Mouse (Mus musculus) limb, embryonic 13.5 days (tissue): ENCODE results near the gene Olfr910. TPM values are rescaled to one million over a fixed set of nuclear protein-coding genes. Genes with fewer than 3 reads are reported as not detected.

ENCODE experiments used
- ATAC-seq: fragments of 200-750 bp; cut with Nextera tagmentation; 2 replicates; pipeline ENCODE4 v1.8.0; 2017; ENCODE audit warnings: low read depth, moderate number of reproducible peaks, moderate TSS enrichment; ENCODE audit not compliant: low FRiP score
- H3K27ac ChIP-seq: fragments of 300-500 bp; sonication (generic); 2 replicates; pipeline ENCODE4 v1.5.1; 2015; ENCODE audit warnings: inconsistent platforms, mild to moderate bottlenecking, moderate library complexity
- H3K27me3 ChIP-seq: fragments of 300-500 bp; sonication (generic); 2 replicates; pipeline ENCODE4 v1.6.1; 2015; ENCODE audit warnings: mild to moderate bottlenecking, inconsistent platforms
- H3K36me3 ChIP-seq: fragments of 300-500 bp; sonication (generic); 2 replicates; pipeline ENCODE4 v1.6.1; 2015; ENCODE audit warnings: inconsistent platforms, mild to moderate bottlenecking, moderate library complexity
- H3K4me1 ChIP-seq: fragments of 300-500 bp; sonication (generic); 2 replicates; pipeline ENCODE4 v1.6.1; 2015; ENCODE audit warnings: inconsistent platforms
- H3K4me2 ChIP-seq: fragments of 300-500 bp; sonication (generic); replicated peaks from 2 replicates; pipeline ENCODE4 v1.6.1; 2015; ENCODE audit warnings: inconsistent platforms, mild to moderate bottlenecking, moderate library complexity
- H3K4me3 ChIP-seq: fragments of 300-500 bp; sonication (generic); 2 replicates; pipeline ENCODE4 v1.5.1; 2015; ENCODE audit warnings: moderate library complexity, mild to moderate bottlenecking, inconsistent platforms
- H3K9ac ChIP-seq: fragments of 300-500 bp; sonication (generic); 2 replicates; pipeline ENCODE4 v1.6.1; 2015; ENCODE audit warnings: mild to moderate bottlenecking, inconsistent platforms
- H3K9me3 ChIP-seq: fragments of 300-500 bp; sonication (generic); 2 replicates; pipeline ENCODE4 v1.6.1; 2016; ENCODE audit warnings: inconsistent platforms
- WGBS: fragments of 180-500 bp; shearing (Covaris S2); methylation state at CpG from one replicate; pipeline ENCODE4 v1.1.7; 2015; 5-methylcytosine and 5-hydroxymethylcytosine counted together
- polyA plus RNA-seq: library from polyadenylated mRNA; unstranded; fragments of >200 nt; fragmentation: Nextera tagmentation; extraction: Ambion mirVana; gene quantifications from 2 replicates; pipeline ENCODE4 v1.2.1, GENCODE M21; 2015

Olfr910 gene
- not detected in 2 replicates for polyA plus RNA-seq

DNA sequence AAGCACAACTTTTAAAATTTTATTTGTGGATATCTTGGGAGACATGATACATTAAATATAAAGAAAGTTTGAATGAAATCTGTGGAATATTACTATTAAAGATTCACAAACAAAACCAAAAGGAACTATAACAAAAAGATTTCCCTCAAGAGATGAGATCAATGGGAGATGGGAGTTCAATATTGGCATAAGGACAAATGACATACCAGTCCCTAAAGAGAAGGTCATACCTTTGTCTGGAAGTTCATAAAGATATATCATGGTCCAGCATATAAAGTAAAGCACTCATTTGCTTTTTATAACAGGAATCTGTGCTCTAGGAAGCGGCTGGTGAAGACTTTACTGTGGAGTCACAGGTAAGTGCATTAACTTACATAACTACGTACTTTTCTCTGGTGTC, at the start of gene Olfr910:
TSS of gene Olfr910 (plus strand) at position 301 of the 400 bp plus-strand sequence.
- H3K9ac ChIP-seq = no peak within 1 kb of the TSS
- no peak within 1 kb of the TSS for H3K4me2 ChIP-seq
- no peak for ATAC-seq
- H3K4me3 ChIP-seq = no peak within 1 kb of the TSS
- no peak within 1 kb of the TSS for H3K27ac ChIP-seq
- WGBS = 89% methylated on average over 2 of the region's 2 CpGs
- no peaks in the 10 kb centered on the region for H3K4me1 ChIP-seq
- H3K36me3 ChIP-seq = no peaks in the 10 kb centered on the region
- no peaks in the 10 kb centered on the region for H3K27me3 ChIP-seq
- no peaks in the 10 kb centered on the region for H3K9me3 ChIP-seq

DNA sequence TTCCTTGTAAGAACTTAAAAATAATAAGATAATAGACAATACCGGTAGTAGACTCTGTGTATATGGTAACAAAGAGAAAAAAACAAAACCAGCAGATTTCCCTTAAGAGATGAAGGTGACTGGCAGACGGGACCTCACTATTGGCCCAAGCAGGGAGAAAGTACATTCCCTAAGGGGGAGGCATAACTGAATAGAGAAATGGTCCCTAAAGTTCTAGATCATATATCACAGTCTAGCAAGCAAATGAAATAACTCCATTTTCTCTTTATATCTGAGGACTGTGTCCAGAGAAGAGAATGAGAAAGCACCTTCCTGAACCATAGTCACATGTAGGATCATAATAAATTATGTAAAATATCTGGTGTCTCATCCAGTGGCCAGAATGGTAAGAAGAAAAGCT, 42.1 kb upstream of the Olfr910 start, which contains the start of gene Olfr907:
TSS of gene Olfr907 (plus strand) at position 301 of the 400 bp plus-strand sequence.
- no peak for ATAC-seq
- Histone ChIP-seq H3K36me3 (no peaks in the 10 kb centered on the region), H3K9ac (no peak within 1 kb of the TSS), H3K4me3 (no peak within 1 kb of the TSS), H3K27ac (no peak within 1 kb of the TSS), H3K9me3 (no peaks in the 10 kb centered on the region), H3K4me1 (no peaks in the 10 kb centered on the region), H3K4me2 (no peak within 1 kb of the TSS), H3K27me3 (no peaks in the 10 kb centered on the region)
- 84% methylated on average over 2 of the region's 2 CpGs for WGBS

DNA sequence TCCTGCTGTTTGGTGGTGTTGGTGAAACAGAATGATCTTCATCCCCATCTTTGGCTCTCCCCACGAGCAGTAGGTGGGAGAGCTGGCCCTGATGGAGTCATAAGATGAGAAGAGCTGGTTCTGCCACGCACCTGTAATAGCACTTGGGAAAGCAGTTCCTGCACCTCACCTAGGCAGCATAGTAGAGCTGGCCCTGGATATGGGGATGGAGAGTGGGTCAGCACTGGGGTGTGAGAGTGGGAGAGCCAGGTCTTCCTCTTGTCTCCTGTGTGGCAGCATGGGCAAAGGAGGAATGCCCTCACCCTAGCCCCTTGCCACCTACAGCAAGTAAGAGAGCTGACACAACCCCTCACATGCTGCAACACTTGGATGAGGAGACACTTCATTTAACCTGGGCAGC, 25.3 kb upstream of the Olfr910 start:
- no peaks in the 10 kb centered on the region for H3K4me1 ChIP-seq
- 73% methylated on average over 2 of the region's 2 CpGs for WGBS
- no peak overlapping the region for H3K4me2 ChIP-seq
- H3K9me3 ChIP-seq = no peaks in the 10 kb centered on the region
- no peak overlapping the region for H3K4me3 ChIP-seq
- ATAC-seq = no peak
- no peak overlapping the region for H3K27ac ChIP-seq
- H3K36me3 ChIP-seq = no peaks in the 10 kb centered on the region
- no peak overlapping the region for H3K9ac ChIP-seq
- H3K27me3 ChIP-seq = no peaks in the 10 kb centered on the region

DNA sequence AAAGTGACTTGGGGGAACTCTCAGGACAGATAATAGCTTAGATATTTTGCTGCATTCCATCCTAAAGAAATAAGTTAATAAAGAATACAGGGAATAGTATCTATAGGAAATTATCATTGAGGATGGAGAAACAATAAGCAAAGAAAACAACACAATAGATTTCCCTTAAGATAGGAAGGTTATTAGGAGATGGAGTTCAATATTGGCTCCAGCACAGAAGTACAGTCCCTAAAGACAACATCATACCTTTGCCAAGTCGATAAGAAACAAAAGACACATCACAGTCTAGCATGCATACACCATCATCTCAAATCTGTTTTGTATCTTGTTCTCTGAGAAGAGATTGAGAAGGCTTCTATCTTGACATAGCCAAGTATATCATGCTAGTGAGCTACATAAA, 16.4 kb upstream of the Olfr910 start, which contains the start of gene Olfr911-ps1:
TSS of gene Olfr911-ps1 (plus strand) at position 301 of the 400 bp plus-strand sequence.
- WGBS = 70% methylated on average over 1 of the region's 1 CpGs
- Histone ChIP-seq H3K27me3 (no peaks in the 10 kb centered on the region), H3K27ac (no peak within 1 kb of the TSS), H3K9ac (no peak within 1 kb of the TSS), H3K9me3 (no peaks in the 10 kb centered on the region), H3K4me3 (no peak within 1 kb of the TSS), H3K4me2 (no peak within 1 kb of the TSS), H3K36me3 (no peaks in the 10 kb centered on the region), H3K4me1 (no peaks in the 10 kb centered on the region)
- ATAC-seq = no peak

DNA sequence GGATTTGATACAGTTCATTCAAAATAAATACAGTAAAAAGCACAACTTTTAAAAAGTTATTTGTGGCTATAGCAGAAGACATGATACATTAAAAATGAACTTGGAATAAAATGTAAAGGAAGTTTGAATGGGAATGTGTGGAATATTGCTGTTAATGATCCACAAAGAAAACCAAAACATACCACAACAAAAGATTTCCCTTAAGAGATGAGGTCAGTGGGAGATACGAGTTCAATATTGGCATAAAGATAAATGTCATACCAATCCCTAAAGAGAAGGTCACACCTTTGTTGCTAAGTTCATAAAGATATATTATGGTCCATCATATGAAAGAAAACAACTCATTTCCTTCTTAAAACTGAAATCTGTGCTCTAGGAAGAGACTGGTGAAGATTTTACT, 42.2 kb downstream of the Olfr910 start, which contains the start of gene Olfr912:
TSS of gene Olfr912 (plus strand) at position 301 of the 400 bp plus-strand sequence.
- Histone ChIP-seq H3K36me3 (no peaks in the 10 kb centered on the region), H3K9me3 (no peaks in the 10 kb centered on the region), H3K9ac (no peak within 1 kb of the TSS), H3K27me3 (no peaks in the 10 kb centered on the region), H3K4me2 (no peak within 1 kb of the TSS), H3K4me3 (no peak within 1 kb of the TSS), H3K27ac (no peak within 1 kb of the TSS), H3K4me1 (no peaks in the 10 kb centered on the region)
- 71% methylated on average over 1 of the region's 1 CpGs for WGBS
- ATAC-seq = no peak

Other genes with a start within 250 kb of the Olfr910 start
- not detected in 2 replicates for gene Olfr896-ps1, start 246.7 kb upstream of the Olfr910 start, polyA plus RNA-seq
- not detected in 2 replicates for gene Olfr25, start 208.8 kb upstream of the Olfr910 start, polyA plus RNA-seq
- not detected in 2 replicates for gene Olfr898, start 189.4 kb upstream of the Olfr910 start, polyA plus RNA-seq
- gene Olfr250, start 171.0 kb upstream of the Olfr910 start, polyA plus RNA-seq = not detected in 2 replicates
- not detected in 2 replicates for gene Olfr251, start 160.8 kb upstream of the Olfr910 start, polyA plus RNA-seq
- gene Olfr147, start 136.2 kb upstream of the Olfr910 start, polyA plus RNA-seq = not detected in 2 replicates
- gene Olfr901, start 108.4 kb upstream of the Olfr910 start, polyA plus RNA-seq = not detected in 2 replicates
- gene Olfr902, start 90.2 kb upstream of the Olfr910 start, polyA plus RNA-seq = not detected in 2 replicates
- not detected in 2 replicates for gene Olfr904, start 74.7 kb upstream of the Olfr910 start, polyA plus RNA-seq
- not detected in 2 replicates for gene Olfr905, start 66.7 kb upstream of the Olfr910 start, polyA plus RNA-seq
- gene Olfr906, start 50.8 kb upstream of the Olfr910 start, polyA plus RNA-seq = not detected in 2 replicates
- not detected in 2 replicates for gene Olfr907, start 42.0 kb upstream of the Olfr910 start, polyA plus RNA-seq
- not detected in 2 replicates for gene Olfr911-ps1, start 16.3 kb upstream of the Olfr910 start, polyA plus RNA-seq
- gene Olfr912, start 42.3 kb downstream of the Olfr910 start, polyA plus RNA-seq = not detected in 2 replicates
- gene Olfr913, start 54.9 kb downstream of the Olfr910 start, polyA plus RNA-seq = not detected in 2 replicates
- not detected in 2 replicates for gene Olfr914, start 67.3 kb downstream of the Olfr910 start, polyA plus RNA-seq
- gene Olfr916, start 122.0 kb downstream of the Olfr910 start, polyA plus RNA-seq = not detected in 2 replicates
- not detected in 2 replicates for gene Olfr917, start 128.0 kb downstream of the Olfr910 start, polyA plus RNA-seq
- not detected in 2 replicates for gene Olfr918, start 136.8 kb downstream of the Olfr910 start, polyA plus RNA-seq
- gene Olfr919, start 165.8 kb downstream of the Olfr910 start, polyA plus RNA-seq = not detected in 2 replicates
- 20.8 and 21.4 TPM in 2 replicates for gene Vwa5a, start 180.4 kb downstream of the Olfr910 start, polyA plus RNA-seq
- gene Olfr920, start 214.4 kb downstream of the Olfr910 start, polyA plus RNA-seq = 0.03 TPM in 2 replicates
- not detected in 2 replicates for gene Olfr921, start 235.2 kb downstream of the Olfr910 start, polyA plus RNA-seq